Mouse (Mus musculus): Measurements from ENCODE around the gene Fibin. TPM values are rescaled to one million over a fixed set of nuclear protein-coding genes. Genes with fewer than 3 reads are reported as not detected.
A peak's percentile ranks its signal among the peaks of the same experiment; 100 is the strongest.

Fibin gene
- 2.6 and 2.7 TPM in 2 replicates for total RNA-seq (2021)
- long read RNA-seq, transcript Fibin-201 (1 exons, 2,267 nt): major isoform, 8 of 8 reads
- long read RNA-seq, partial matches to known transcripts: 0 of 8 reads
- long read RNA-seq, other reads (novel, unspliced or antisense): 0 of 8 reads

DNA sequence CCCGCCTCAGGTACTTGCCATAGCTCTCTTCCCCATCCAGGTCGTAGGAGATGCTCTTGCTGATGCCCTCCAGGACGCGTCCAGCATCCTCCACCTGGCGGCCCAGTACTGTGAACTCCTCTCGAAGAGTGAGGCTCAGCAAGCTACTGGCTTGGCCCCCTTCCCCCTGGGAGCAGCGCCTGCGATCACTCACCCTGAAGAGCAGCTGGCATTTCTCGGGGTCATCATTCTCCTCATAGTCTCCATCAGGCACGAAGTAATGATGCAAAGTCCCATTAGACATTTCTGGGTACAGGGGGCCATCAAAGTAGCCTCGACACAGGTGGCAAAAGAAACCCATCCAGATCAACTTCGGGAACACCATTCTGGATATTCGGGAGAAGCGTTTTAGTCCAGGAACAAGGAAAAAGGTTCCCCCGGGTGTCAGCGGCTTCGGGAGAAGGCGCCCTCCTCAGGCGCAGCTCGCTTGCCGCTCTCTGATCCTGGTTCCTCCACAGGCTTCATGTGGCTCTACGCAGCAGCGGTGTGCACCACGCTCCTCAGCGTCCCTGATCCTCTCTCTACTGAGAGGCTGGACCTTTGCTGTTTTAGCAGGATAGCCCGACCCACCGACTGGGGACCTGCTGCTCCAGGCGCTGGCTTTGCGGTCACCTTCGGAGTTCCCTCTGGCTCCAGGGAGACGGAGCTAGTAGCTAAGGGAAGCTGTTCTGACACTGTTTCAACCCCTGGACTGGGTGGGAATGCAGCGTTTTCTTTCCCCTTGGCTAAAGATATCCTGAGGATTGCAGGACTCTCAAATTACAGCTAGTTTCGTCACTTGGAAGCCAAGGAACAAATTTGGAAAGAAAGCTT, at the start of gene Fibin:
TSS of gene Fibin (minus strand) at position 752 of the 852 bp plus-strand sequence.
- DNase-seq: peak; percentile 18

DNA sequence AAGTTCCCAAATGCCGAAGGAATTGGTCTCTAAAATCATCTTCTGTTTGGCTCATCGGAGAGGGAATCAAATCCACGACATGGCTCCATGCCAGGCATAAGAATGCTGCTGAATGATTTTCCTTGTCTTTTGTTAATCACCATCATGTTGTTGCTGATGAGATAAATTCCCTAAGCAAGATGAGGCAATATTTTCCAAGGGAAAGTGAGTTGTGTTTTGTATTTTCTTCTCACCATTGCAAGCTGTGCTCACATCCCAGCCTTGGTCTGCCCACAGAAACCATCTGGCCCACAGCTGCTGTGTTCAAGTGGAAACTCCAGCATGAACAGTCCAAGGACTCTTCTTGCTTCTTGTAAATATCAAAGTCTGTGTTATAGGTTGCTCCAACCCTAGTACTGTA, 48.4 kb upstream of the Fibin start:
- no peak for DNase-seq

DNA sequence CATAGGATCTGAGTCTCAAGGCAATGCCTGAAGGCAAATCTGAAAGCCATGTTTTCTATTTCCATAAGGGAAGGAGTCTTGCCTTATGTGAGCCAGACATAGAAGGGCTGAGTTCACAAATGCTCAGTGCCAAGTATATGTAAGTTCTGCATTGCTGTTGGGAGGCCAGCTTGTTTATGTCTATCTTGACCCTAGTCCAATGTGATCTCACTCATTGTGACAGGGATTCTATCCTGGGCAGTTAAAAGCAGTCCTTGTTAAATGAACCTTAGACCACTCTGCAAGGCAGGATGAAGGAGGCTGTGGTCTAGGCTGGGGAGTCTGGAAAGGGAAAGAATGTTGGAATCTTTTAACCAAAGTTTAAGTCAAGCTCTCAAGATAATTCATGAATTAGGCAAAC, 45.8 kb upstream of the Fibin start:
- DNase-seq: no peak

DNA sequence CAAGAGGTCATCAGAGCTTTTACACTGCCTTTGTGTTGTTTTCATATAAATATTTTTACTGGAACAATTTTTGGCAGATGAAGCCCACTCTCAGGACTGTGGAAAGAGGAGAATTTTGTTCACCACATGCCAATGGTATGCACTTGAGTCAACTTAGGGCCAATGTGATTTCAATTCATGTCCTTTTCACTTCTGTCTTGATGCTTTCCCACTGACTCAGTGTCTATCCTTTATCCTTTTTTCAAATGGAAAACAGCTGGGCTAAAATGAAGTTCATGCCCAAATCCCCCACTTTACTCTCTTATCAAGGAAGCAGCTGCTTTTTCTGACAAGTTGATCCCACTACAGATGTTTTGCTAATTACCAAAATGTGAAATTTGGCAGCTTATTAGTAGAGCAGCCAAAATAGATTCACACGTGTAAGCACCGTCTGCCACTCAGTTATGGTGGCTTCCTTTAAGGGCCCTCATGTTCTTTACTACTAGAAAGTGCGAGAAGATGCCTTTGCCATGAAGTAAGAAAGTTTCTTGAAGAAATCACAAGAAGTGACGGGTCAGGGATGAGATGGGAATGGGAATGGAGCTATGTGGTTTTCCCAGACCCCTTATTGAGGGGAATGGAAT, 29.8 kb upstream of the Fibin start:
- DNase-seq: no peak

DNA sequence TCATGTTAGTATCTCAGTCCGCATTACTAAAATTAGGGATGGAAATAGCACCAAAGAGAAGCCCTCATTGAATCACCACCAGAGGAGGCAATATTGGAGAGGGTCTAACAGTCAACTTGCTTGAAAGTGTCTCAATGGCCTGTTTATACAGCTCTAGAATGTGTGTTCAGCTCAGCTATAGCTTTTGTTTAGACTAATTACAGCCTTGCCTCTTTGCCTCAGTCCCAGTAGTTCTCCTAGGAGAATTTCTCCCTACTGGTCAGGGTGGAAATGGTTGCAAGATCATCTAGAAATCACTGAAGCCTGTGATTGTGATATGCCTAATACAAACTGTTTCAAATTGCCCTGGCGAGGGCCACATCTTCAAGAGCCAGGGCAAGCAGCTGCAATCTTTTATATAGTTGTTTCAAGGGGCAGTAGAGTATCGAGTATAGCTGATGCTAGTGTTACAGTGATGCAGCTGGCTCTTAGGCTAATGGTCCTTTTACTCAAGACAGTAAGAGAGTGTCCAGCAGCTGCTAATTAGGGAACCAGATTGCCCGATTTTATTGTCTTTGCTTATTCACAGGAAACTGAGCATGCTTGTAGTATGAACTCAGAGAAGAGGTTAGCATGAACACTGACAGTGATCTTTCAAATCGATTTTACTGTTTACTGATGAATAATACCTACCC, 27.9 kb upstream of the Fibin start:
- DNase-seq: no peak

DNA sequence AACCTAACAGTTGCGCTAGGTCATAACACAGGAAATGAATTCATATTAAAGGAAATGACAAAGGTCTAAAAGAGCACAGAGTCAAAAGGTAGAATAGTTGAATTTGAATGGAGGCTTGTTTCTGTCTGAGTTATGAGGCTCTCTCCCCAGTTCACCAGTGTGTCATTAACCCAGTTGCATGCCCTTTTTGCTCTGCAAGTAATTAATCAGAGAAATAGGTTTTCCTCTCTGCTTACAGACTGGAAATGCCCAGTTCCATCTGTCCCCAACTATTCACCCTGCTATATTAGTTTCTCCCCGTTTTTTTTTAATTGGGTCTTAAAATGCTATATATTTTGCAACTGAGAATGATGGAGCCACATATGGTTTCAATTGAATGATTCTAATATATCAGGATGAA, 16.8 kb upstream of the Fibin start:
- no peak for DNase-seq

DNA sequence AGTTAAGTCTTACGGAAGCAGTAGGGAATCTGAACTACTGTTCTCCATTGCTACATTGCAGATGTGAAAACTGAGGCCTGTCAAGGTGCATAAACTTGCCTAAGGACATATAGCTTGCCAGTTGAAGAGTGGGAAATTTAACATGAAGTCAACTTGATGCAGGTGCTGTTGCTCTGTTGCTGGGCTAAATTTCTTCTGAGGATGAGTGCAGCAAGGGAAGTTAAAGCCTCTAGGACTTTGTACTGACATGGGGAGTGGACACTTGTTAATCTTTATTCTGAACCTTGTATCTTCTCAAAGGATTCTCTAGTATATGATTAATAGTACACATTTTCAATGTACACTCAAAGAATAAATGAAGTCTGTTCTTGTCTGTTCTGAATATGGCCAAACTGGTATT, 13.7 kb upstream of the Fibin start:
- DNase-seq: no peak

DNA sequence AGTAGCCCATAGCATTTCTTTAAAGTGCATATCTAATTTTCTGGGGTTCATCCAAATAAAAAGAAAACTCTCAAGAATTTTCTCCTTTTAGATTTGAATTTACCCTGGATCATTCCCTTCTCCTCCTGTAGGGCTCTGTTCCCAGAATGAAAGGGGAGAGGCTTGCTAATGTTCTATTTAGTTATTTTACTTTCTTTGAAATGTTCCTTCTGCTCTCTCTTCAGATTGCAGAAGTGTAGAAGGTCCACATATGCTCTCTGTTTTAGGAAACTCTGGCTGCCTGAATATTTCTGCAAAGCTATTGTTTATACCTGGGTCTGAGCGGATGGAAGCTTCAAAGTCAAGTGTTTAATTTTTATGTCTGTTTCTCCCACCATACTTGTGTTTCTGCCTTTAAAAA, 12.5 kb upstream of the Fibin start:
- DNase-seq: no peak

DNA sequence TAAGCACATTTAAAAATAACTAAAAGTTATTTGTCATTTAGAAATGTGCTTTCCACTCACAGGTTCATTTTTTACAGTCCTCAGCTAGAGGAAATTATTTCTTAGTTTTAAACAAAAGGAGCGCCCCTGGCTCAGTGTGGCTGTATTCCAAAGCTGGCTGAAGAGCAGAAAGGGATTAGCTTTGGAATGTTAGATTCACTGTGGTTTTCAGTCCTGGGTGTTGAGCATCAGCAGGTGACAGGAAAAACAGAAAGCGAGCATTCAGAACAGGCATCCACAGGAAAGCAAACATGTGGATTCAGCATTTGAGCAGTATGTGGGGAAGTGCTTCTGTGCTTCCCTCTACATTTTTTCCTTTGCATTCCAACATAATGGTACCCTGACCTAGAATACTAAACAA, 10.2 kb upstream of the Fibin start:
- DNase-seq: no peak

DNA sequence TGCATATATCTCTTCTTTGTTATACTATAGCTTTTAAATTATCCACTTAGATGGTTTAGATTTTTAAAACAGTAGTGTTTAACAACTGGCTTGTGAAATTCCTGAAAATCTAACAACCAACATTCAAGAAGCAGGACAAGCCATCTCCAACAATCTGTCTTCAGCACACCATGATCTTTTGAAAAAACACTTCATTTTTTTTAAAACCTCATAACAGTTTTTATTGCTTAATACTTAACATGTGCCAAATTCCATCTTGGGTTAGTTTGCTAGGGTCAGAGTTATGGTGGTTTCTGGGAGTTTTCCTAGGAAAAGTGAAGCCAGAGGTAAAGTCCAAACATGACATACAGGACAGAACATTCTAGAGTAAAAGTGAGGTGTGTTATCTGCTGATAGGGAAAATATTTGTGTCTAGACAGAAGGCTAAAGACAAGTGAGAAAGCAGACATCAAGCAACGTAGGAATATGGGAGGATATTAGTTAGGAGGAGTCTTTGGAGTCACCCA, 4.5 kb upstream of the Fibin start:
- DNase-seq: no peak

DNA sequence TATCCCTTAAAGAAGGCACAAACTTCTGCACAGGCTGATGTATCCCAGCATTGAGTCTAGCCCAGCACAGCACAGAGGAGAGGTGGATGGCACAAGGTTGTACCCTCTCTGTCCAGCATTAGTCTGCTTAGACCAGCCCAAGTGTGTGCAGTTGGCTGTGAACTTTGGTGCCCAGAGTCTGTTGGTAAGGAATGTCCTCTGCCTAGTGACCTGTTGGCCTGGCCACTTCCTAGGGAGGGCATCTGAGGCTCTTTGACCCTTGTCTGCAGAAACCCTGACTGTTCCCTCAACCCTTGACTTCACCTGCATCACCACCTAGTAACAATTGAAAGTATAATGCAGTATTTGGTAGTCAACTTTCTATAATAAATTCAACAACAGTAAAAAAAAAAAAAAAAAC, 2.4 kb upstream of the Fibin start:
- no peak for DNase-seq

DNA sequence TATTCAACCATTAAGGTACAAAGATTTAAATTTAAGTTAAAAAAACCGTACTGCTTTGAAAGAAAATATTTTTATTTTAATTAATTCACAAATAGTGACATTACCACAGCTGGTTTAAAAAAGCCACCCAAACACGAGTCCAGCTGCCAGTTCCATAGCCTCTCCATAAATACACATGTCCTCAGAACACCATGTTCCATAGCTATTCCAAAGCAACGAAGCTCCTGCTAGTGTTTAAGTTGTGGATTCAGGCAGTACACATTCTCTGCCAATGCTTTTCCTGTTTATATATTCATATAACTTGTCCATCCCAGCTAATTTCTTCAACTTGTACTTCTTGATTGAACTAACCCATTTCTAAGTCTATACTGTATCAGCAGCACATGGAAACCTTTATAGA, 872 bp upstream of the Fibin start:
- DNase-seq: no peak

DNA sequence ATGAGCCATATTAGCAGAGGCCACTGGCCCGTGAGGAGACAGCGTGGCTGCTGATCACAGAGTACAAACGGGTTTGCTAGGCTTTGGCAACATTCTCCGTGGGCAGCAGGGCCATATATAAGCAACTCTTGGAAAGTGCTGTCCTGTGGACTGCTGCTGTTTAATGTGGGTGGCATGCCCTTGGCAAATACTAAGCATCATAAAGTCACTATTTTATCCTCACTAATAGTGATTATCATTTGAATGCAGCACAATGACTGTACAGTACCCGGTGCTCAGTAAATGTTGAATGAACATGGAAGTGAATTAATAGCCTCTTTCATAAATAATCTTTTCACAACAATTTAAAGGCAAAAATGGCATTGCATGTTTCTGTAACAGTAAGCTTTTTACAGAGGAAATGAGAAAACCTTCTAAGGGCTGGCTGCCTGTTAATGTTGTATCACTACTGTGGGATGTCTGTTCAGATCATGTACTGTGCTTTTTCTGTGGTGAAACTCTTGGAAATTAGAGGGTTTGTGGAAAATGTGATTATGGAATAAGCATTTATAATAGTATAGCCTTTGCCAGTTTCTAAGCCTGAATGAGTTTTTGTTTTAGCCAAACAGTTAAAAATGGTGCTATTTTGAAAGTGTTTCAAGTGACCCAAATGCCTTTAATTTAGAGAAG, 9.5 kb downstream of the Fibin start:
- no peak for DNase-seq

DNA sequence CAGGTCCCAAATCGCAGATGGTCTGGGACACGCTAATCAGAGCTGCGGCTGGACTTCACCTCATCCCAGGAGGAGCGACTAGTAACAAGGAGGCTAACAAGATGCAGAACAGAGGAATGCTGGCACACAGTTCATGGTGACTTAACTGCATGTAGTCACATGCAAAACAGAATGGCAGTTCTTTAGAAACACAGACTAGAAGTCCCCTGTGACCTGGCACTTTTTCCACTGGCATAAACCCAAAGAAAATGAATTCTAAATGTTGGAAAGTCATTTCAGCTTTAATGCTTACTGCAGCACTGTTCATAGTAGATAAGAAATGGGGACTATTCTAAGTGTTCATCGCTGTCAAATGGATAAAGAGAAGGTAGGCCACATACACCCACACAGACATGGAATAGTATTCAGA, 11.1 kb downstream of the Fibin start:
- DNase-seq: no peak

DNA sequence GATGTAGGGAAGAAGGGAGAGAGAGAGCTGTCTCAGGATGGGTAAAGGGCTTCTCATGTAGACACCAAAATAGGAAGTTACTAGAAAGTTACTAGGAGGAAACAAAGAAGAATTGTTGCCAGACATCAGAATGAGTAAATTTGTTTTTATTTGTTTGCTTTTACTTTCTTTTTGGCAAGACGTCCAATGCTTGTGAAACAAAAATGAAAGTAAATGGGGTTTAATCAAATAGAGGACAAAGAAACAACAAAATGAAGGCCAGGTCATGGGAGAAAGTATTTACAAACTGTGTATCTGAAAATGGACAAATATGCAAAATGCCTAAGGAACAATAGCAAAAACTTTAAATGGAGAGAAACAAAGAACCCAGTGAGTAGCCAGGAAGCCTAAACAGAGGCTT, 11.6 kb downstream of the Fibin start:
- no peak for DNase-seq

DNA sequence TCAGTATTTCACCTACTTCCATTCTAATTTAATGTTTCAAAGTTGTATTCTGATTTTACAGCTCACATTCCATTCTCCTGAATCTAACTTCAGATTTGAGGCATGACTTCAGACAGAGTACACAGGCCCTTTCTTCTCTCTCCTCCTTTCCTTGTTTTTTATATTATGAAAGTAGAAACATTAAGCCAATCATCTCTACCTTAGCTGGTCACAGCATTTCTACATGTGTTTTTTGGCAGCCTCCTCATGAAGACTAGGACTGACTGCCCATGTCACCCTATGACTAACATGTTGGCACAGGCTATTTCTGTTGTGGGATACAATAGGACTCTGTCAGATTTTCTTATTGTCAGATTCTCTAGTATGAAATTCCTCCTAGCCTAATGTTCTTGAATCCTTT, 34.0 kb downstream of the Fibin start:
- no peak for DNase-seq

DNA sequence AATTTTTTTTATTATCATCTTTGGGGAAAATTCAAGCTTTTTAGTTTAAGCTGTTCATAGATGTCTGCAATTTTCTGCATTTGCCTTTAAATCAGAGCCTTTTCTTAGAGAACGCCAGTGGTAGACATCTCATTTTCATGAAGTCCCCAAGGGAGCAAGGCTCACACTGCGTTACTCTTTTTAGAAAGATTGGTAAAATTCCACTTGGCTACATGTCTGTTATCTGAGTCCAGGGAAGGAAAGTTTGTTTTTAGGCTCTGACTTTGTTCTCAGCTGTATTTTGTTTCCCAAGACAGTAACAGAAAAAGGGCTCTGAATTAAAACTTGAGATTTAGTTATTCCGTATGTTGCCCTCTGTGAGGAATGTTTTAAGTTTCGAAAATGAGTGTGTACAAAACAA, 43.0 kb downstream of the Fibin start:
- DNase-seq: no peak

DNA sequence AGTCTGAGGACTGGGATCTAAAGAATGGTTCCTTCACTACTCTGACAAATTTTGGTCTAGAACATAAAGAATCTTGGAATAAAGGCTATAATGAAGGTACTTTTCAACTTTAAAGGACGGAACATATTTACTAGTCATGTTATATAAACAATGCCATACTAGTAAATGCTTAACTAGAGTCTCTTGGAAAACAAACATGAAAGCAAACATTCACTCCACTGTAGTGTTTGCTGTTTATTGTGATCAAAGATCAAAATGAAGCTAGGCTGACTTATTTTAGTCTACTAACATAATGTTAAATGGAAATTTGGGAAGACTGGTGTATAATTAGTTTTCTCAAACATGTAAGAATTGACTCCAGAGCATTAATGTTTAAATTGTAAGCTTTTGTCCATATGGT, 43.7 kb downstream of the Fibin start:
- no peak for DNase-seq

DNA sequence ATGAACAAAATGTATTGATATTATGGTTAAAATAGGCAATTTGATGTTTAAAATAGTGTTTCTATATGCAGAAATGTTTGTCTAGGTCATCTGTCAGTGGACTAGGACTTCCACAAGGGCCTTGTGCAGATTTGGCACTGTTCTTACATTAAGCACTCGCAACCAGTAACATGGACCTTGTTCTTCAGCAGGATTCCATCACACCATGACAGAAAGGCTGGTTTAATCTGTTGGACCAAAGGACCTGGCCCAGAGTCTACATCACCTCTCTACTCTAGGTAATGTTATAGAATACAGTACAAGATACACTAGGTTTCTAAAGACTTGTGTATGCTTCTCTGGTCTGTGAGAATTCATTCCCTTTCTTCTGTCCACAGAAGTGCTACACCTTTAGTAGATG, 44.3 kb downstream of the Fibin start:
- no peak for DNase-seq

DNA sequence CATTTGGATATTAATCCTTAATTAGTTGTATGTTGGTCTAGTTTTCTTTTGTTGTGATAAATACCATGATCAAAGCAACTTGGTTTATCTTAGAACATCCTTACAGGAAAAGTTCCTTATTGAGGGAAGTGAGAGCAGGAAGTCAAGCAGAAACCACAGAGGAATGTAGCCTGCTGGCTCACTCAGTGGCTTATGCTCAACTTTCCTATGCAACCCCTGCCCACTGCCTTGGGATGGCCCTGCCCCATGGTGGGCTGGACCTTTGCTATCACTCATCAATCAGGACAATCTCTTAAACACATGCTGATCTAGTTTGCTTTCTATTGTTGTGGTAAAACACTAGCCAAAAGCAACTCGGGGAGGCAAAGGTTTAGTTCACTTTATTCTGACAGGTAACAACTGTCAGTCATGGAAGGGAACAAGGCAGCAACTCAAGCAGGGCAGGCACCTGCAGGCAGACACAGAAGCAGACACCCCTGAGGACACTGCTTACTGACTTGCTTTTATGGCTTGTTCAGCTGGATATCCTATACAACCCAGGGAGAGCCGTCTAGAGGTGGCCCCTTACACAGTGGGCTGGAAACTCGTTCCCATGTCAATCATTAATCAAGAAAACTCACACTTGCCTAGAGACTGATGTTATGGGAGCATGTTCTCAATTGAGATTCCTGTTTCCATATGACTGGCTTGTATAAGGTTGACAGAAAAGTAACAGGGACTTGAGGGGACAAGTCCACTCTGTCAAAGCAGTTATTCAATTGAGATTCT, 46.7 kb downstream of the Fibin start:
- DNase-seq: no peak

DNA sequence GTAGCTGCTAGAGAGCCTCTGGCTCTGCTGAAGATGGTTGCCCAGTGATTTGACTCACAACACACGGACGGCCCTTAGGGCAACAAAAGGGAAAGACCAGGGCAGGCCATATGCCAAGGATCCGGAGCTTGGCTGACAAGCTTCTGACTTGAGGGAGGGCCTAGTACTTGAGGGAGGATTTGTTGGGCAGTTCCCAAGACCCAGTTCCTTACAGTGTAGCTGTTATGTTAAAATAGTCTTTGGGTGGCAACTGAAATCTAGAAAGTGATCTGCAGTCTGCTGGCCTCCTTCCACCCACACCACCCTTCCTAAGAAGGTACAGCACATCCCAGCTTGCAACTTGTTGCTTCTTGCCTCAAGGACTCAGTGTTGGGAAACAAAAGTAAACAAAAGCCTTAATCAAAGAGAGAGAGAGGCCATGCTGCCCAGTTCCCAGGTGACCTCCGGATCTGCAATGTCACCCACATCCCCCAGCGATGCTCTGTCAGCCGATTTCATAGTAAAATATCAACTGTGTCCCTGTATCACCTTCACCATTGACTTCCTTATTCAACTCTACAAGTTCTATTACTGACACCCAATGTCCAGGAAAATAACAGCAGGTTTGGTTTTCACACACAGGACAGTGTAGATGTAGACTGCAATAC, 48.4 kb downstream of the Fibin start, which contains the start of gene Bbox1:
TSS of gene Bbox1 (minus strand) at position 52 of the 647 bp plus-strand sequence.
- DNase-seq: peak; percentile 8

All from adrenal gland, postnatal 25 days (tissue).